Mouse (Mus musculus) kidney, embryonic 16.5 days (tissue): ENCODE measurements around the gene Chmp2b. TPM values are rescaled to one million over a fixed set of nuclear protein-coding genes. Genes with fewer than 3 reads are reported as not detected.

ENCODE experiments used
- ATAC-seq: fragments of 200-750 bp; cut with Nextera tagmentation; 2 replicates; pipeline ENCODE4 v1.8.0; 2017; ENCODE audit warnings: moderate TSS enrichment; ENCODE audit not compliant: low FRiP score, low TSS enrichment
- H3K27ac ChIP-seq: fragments of 300-500 bp; sonication (generic); 2 replicates; pipeline ENCODE4 v1.5.1; 2014; ENCODE audit warnings: low read length
- H3K27me3 ChIP-seq: fragments of 300-500 bp; sonication (generic); 2 replicates; pipeline ENCODE4 v1.6.1; 2014; ENCODE audit warnings: low read length, control low read depth, mixed read lengths; ENCODE audit not compliant: insufficient read depth
- H3K36me3 ChIP-seq: fragments of 300-500 bp; sonication (generic); 2 replicates; pipeline ENCODE4 v1.6.1; 2014; ENCODE audit warnings: low read length, control low read depth, mixed read lengths; ENCODE audit not compliant: insufficient read depth
- H3K4me1 ChIP-seq: fragments of 300-500 bp; sonication (generic); 2 replicates; pipeline ENCODE4 v1.6.1; 2014; ENCODE audit warnings: low read length, control low read depth, mixed read lengths; ENCODE audit not compliant: insufficient read depth
- H3K4me2 ChIP-seq: fragments of 300-500 bp; sonication (generic); replicated peaks from 2 replicates; pipeline ENCODE4 v1.6.1; 2014; ENCODE audit warnings: low read depth, low read length
- H3K4me3 ChIP-seq: fragments of 300-500 bp; sonication (generic); 2 replicates; pipeline ENCODE4 v1.5.1; 2014; ENCODE audit warnings: mild to moderate bottlenecking, low read length
- H3K9ac ChIP-seq: fragments of 300-500 bp; sonication (generic); replicated peaks from 2 replicates; pipeline ENCODE4 v1.6.1; 2014; ENCODE audit warnings: low read length
- H3K9me3 ChIP-seq: fragments of 300-500 bp; sonication (generic); 2 replicates; pipeline ENCODE4 v1.6.1; 2016; ENCODE audit warnings: low read length, control low read depth
- WGBS: fragments of 180-500 bp; shearing (Covaris S2); extraction: QIAGEN DNeasy Blood & Tissue Kit; methylation state at CpG from one replicate; pipeline ENCODE4 v1.1.7; 2014; 5-methylcytosine and 5-hydroxymethylcytosine counted together
- polyA plus RNA-seq: library from polyadenylated mRNA; unstranded; fragments of >200 nt; fragmentation: Nextera tagmentation; extraction: Ambion mirVana; gene quantifications from 2 replicates; pipeline ENCODE4 v1.2.1, GENCODE M21; 2015

Chmp2b gene
- polyA plus RNA-seq: 96.6 and 97.2 TPM in 2 replicates

DNA sequence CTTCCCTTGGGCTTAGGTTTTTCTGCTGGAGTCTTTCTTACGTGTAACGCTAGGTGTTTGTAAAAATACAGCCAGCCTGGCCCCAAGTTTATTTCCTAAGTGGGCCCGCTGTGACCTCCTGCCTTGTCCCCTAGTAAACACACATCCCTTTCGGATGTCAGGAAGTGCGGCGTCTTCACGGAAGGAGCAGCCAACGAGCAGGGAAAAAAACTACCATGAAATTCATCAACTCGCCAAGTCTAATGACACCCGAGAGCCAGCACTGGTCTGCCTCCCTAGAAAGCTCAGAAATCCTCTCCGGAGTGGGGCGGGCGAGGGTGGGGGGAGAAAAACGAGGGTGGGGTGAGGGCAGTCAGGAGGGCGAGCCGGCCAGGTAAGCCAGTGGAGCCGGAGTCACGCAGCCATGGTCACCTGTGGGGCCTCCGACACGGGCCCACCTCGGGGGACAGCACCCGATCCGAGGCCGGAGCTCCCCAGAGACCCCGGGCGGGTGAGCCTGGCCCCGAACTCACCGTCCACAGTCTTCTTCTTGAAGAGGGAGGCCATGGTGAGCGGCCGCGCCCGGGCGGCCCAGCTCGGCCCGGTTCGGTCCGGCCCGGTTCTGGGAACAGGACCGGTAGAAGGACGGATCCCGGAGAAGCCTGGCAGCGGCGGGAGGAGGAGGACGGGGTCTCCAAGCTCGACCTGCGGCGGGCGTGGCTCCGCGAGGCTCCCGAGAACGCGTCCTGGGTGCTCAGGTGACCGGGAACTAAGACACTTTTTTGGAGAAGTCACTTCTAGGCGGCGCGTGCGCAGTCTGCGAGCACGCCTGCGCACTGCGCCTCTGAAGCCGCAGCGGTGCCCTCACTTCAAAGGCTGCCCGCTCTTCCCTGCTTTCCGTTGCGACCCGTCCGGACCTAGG is at the start of gene Chmp2b:
Gene Chmp2b, minus strand, starts transcription at position 764 of the 901 bp plus-strand sequence.
- Histone ChIP-seq H3K9ac (peak within 1 kb of the TSS; percentile 92), H3K4me3 (peak within 1 kb of the TSS; percentile 97), H3K36me3 (no peaks in the 10 kb centered on the region), H3K27me3 (no peaks in the 10 kb centered on the region), H3K27ac (peak within 1 kb of the TSS; percentile 47), H3K4me1 (peaks cover 20% of the 10 kb centered on the region), H3K4me2 (peak within 1 kb of the TSS; percentile 73), H3K9me3 (no peaks in the 10 kb centered on the region)
- under 1% methylated on average over 67 of the region's 69 CpGs for whole genome bisulfite sequencing
- ATAC-seq: peak; percentile 96

DNA sequence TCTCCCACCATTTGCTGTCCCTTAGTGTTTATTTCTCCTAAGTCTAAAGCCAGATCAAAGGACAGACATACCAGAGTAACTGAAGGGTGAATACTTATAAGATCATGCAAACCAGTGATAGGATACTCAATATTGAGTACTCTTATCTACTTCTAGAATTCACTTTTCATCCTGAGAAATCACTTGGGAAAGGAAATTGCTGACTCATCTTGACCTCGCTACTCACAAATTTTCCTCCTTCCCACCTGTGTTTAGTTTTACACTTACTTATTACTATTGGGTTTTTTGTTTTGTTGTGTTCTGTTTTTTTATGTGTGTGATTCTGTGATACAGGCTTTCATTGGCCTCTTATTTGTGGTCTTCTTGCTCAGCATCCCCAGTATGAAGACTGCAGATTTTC is 49.2 kb upstream of the Chmp2b start:
- no peaks in the 10 kb centered on the region for H3K4me1 ChIP-seq
- no peak overlapping the region for H3K9ac ChIP-seq
- H3K4me2 ChIP-seq: no peak overlapping the region
- no peaks in the 10 kb centered on the region for H3K9me3 ChIP-seq
- no peak overlapping the region for H3K27ac ChIP-seq
- WGBS: 77% methylated on average over 1 of the region's 1 CpGs
- H3K27me3 ChIP-seq: no peaks in the 10 kb centered on the region
- no peaks in the 10 kb centered on the region for H3K36me3 ChIP-seq
- no peak for ATAC-seq
- no peak overlapping the region for H3K4me3 ChIP-seq

DNA sequence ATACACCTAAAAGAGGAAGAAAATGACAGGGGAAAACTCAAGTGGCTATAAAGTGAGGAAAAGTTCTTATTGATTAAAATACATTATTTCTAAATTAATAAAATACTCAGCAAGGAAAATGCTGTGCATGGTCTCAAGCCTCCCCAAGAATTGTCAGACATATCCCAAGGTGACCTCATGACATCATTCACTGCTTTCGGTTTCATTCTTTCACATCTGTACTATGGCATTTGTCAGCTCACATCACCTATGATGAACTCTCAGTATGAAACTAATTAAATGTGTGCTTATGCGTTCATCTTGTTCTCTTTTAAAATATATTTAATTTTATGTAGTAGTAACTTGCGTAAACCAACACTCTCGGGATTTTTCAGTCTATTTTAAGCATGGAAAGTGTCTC is 38.3 kb upstream of the Chmp2b start:
- H3K9me3 ChIP-seq: no peaks in the 10 kb centered on the region
- H3K27ac ChIP-seq: no peak overlapping the region
- 80% methylated on average over 4 of the region's 4 CpGs for WGBS
- no peaks in the 10 kb centered on the region for H3K27me3 ChIP-seq
- no peaks in the 10 kb centered on the region for H3K4me1 ChIP-seq
- no peak overlapping the region for H3K4me3 ChIP-seq
- no peaks in the 10 kb centered on the region for H3K36me3 ChIP-seq
- no peak overlapping the region for H3K9ac ChIP-seq
- no peak overlapping the region for H3K4me2 ChIP-seq
- ATAC-seq: no peak

DNA sequence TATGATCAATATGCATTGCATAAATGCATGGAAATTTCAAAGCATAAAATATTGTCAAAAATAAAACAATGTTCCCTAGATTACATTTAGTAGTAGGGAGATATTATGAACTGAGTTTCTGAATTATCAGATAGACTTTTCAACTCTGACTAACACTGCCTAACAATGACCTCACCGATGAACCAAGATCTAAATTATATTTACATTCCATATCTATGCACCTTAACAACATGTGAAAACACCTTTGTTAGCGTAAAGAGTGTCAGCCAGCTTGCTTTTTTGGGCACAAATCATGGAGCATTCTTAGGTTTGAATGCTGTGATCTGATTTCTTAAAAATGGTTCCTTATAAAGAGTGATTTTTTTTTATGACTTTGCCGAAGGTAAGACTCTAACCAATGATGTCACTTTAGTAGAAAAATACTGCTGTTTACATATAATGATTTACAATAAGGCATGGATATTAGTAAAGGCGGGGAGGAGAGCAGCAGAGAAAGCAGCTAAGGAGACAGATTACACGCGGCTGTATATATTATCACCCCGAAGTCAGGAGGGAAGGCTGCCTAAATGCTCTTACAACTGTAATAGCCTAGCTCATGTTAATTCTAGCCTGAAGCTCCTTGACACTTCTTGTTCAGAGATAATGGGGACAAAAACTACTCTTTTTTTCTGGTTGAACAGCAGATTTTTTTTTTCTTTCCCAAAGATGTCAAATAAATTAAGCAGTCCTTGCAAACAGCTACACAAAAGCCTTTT is 23.8 kb upstream of the Chmp2b start:
- Histone ChIP-seq H3K4me3 (no peak overlapping the region), H3K9me3 (no peaks in the 10 kb centered on the region), H3K27ac (no peak overlapping the region), H3K9ac (no peak overlapping the region), H3K36me3 (no peaks in the 10 kb centered on the region), H3K4me1 (no peaks in the 10 kb centered on the region), H3K27me3 (no peaks in the 10 kb centered on the region), H3K4me2 (no peak overlapping the region)
- 64% methylated on average over 7 of the region's 7 CpGs for WGBS
- no peak for ATAC-seq

DNA sequence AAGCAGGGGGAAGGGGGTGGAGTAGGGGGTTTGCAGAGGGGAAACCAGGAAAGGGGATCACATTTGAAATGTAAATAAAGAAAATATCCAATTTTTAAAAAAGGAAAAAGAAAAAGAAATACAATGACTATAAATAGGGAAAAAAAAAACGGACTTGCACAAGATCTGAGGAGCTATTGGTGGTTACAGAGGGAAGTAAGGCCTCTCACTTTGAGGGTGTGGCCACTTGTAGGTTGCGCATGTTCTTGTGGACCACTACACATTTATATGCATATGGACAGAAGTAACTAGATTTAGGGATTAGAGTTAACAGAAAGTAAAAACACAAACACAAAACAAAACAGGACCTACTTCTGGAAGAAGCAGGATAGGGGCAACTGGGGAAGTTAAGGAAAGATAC is 23.2 kb upstream of the Chmp2b start:
- Histone ChIP-seq H3K27ac (no peak overlapping the region), H3K27me3 (no peaks in the 10 kb centered on the region), H3K9ac (no peak overlapping the region), H3K4me2 (no peak overlapping the region), H3K36me3 (no peaks in the 10 kb centered on the region), H3K4me3 (no peak overlapping the region), H3K4me1 (no peaks in the 10 kb centered on the region), H3K9me3 (no peaks in the 10 kb centered on the region)
- no peak for ATAC-seq
- 89% methylated on average over 2 of the region's 2 CpGs for WGBS

DNA sequence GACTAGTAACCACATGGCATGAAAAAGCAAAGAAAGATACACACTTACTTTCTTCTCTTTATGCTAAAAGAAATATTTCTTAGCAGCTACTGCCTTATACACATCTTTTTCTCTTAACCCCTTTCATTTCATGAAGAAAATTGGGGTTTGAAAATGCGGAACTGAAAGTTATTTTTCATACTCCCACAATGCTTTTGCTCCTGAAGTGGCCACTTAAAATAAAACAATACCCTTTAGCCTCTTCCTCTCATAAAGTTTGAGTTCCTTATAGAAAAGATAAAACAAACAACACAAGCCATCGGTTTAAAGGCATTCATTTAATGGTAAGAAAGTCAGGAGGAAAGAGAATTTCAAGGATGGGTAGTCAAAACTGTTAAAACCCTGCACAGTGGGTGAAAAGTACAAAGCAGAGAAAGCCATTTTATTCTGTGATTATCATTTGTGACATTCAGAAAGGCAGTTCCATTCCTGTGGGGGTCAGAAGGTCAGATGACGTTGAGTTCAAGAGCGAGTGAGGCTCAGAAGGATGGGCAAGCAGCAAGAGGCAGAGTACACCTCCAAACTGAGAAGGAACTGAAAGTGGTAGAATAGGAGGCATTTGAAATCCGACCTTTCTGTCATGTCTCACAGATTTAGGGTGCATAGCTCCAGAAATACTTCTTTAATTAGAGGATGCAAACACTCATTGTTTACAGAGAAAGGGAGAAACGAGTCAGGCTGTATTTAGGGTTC is 14.9 kb upstream of the Chmp2b start:
- Histone ChIP-seq H3K27me3 (no peaks in the 10 kb centered on the region), H3K9ac (no peak overlapping the region), H3K36me3 (no peaks in the 10 kb centered on the region), H3K4me3 (no peak overlapping the region), H3K4me1 (no peaks in the 10 kb centered on the region), H3K9me3 (no peaks in the 10 kb centered on the region), H3K27ac (no peak overlapping the region), H3K4me2 (no peak overlapping the region)
- 58% methylated on average over 6 of the region's 6 CpGs for whole genome bisulfite sequencing
- no peak for ATAC-seq

DNA sequence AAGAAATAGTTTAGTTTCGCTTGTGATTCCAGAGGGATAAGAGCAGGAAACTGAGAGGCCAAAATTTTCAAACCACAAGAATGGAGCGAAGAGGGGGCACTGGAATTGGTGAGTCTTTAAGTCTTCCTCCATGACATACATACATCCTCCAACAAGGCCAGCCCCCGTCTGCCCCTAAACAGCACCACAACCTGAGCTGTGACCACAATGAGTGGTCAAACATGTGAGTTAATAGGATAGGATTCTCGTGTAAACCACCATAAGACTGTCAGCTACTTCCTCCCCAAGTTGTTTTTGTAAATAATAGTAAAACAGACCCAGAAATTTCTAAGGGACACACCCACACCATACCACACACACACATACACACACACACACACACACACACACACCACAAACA is 6.3 kb upstream of the Chmp2b start:
- no peaks in the 10 kb centered on the region for H3K36me3 ChIP-seq
- 67% methylated on average over 4 of the region's 4 CpGs for WGBS
- H3K27ac ChIP-seq: no peak overlapping the region
- ATAC-seq: no peak
- H3K9me3 ChIP-seq: no peaks in the 10 kb centered on the region
- no peak overlapping the region for H3K9ac ChIP-seq
- H3K4me3 ChIP-seq: no peak overlapping the region
- no peaks in the 10 kb centered on the region for H3K27me3 ChIP-seq
- no peak overlapping the region for H3K4me2 ChIP-seq
- H3K4me1 ChIP-seq: no peaks in the 10 kb centered on the region

DNA sequence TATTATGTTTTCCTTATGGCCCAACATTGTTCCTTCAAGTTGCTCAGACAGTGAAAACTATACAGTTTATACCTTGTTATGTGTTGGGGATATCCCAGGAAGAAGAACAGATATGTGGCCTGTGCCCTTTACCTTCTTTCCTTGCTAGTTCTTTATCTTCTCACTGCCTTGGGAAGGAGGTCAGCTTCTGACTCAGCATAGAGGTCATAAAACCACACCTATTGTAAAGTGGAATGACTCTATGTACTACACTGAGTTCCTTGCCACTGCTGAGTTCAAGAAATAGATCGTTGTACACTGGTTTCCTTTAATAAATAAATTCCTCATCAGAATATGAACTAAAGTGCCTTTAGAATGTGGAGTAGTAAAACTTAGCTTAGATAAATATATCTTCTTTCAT is 2.4 kb upstream of the Chmp2b start:
- H3K4me2 ChIP-seq: no peak overlapping the region
- WGBS: 91% methylated on average over 1 of the region's 1 CpGs
- peaks cover 12% of the 10 kb centered on the region for H3K4me1 ChIP-seq
- H3K9ac ChIP-seq: no peak overlapping the region
- no peak overlapping the region for H3K27ac ChIP-seq
- no peak overlapping the region for H3K4me3 ChIP-seq
- no peaks in the 10 kb centered on the region for H3K9me3 ChIP-seq
- no peak for ATAC-seq
- no peaks in the 10 kb centered on the region for H3K27me3 ChIP-seq
- no peaks in the 10 kb centered on the region for H3K36me3 ChIP-seq

DNA sequence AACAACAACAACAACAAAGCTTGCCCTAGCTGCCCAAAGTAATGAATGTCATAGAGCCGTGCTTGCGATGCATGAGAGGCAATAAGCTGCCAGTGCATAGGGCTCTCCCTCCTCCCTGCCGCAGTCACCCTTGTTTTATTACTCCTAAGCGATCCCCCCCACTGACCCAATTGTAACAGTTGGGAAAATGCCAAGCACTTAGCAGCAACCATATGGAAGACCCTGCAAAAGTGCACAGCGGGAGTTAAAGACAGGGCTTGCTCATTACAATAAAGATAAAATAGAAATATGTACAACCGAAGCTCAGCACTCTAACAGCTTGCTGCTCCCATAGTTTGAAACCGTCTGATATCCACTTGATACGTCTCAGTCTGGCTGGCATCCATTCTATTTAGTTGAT is 1.8 kb upstream of the Chmp2b start:
- H3K4me2 ChIP-seq: no peak overlapping the region
- no peaks in the 10 kb centered on the region for H3K9me3 ChIP-seq

More for the DNA sequence above, 1.8 kb upstream of the Chmp2b start:
- no peaks in the 10 kb centered on the region for H3K36me3 ChIP-seq
- no peaks in the 10 kb centered on the region for H3K27me3 ChIP-seq
- no peak overlapping the region for H3K9ac ChIP-seq
- no peak overlapping the region for H3K4me3 ChIP-seq
- no peak overlapping the region for H3K27ac ChIP-seq
- 38% methylated on average over 8 of the region's 8 CpGs for WGBS
- ATAC-seq: no peak
- H3K4me1 ChIP-seq: peaks cover 18% of the 10 kb centered on the region
